ENCODE assay signal across 9 mouse cellular contexts in the genomic region with DNA sequence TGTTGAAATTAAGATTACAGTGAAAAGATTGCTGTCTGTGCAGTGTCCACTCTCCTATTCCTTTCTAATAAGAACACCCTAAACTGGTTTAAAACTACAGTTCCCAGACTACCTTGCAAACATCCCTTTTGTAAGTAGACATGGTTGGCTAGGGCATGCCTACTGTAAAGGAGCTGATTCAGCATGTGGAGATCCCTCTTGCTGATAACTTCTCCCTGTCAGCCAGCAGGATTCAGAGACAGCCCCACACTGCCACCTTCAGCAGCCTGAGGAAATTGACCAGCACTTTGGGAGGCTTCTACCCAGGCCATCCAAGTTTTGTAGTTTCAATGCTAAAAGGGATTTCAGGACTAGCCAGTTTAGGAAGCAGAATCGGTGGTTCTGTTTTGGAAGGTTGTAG. TPM values are rescaled to one million over a fixed set of nuclear protein-coding genes. Genes with fewer than 3 reads are reported as not detected.
DNase-seq lines count a peak whose midpoint lies in the region; ATAC-seq and TF ChIP-seq lines count a peak whose summit lies in the region.
"Had no signal": no experiment of that assay in that cellular context is flagged by ENCODE, and none has a peak within 500 bp of the region (broad histone marks: within the 10 kb centered on the region; RNA-seq: fewer than 3 reads in every experiment).

No protein-coding gene starts in this region.

- no peaks in the 10 kb centered on the region for H3K36me3 ChIP-seq in ES-E14 (ENCODE audit: control insufficient read depth, insufficient read depth, low read length, poor library complexity, severe bottlenecking)
- H3K36me3 ChIP-seq: heart, embryonic 15.5 days had no signal

- no peak overlapping the region for H3K4me3 ChIP-seq in ES-E14 (ENCODE audit: insufficient read depth in 1 of 2, low read depth in 1 of 2, low read length in 2 of 2, poor library complexity in 1 of 2, severe bottlenecking in 1 of 2)
- H3K4me3 ChIP-seq: heart, embryonic 15.5 days had no signal

- peak; percentile 91 for ATAC-seq in granulocyte monocyte progenitor cell, adult 5-6 weeks (replicated peaks; ENCODE audit: poor library complexity, severe bottlenecking)

- H3K4me1 ChIP-seq in ES-E14 (ENCODE audit: control insufficient read depth in 2 of 2, insufficient read depth in 2 of 2, low read length in 2 of 2, poor library complexity in 1 of 2): no peaks in the 10 kb centered on the region
- H3K4me1 ChIP-seq: heart, embryonic 15.5 days had no signal

- DNase-seq in A20 (ENCODE audit: low read depth, low spot score): peak; percentile 44
- DNase-seq in ES-E14 (ENCODE audit: low read depth, low spot score): no peak
- peak; percentile 65 for DNase-seq in cerebellum, adult 9-11 months
- DNase-seq in layer of hippocampus, adult 18-20 months (ENCODE audit: low spot score in 2 of 2): peak; percentile 40 to 61
- peak; percentile 68 for DNase-seq in lung, postnatal 14 days
- DNase-seq in right cerebral cortex, postnatal 4 days: peak; percentile 46
- DNase-seq in T-cell, adult 2 months (ENCODE audit: low spot score): no peak

- H3K9me3 ChIP-seq in ES-E14 (ENCODE audit: control insufficient read depth, insufficient read depth, low read depth, low read length): no peaks in the 10 kb centered on the region
- H3K9me3 ChIP-seq: heart, embryonic 15.5 days had no signal

- H3K27ac ChIP-seq in ES-E14 (ENCODE audit: insufficient read depth, low read depth, low read length, poor library complexity, severe bottlenecking): no peak overlapping the region
- H3K27ac ChIP-seq: heart, embryonic 15.5 days had no signal

- H3K9ac ChIP-seq in ES-E14 (ENCODE audit: insufficient read depth, low read depth, low read length, poor library complexity, severe bottlenecking): no peak overlapping the region
- H3K9ac ChIP-seq: heart, embryonic 15.5 days had no signal

- in situ Hi-C loops in ES-E14 (cut with MboI; ENCODE audit: low sequenced_read_pairs in 2 of 2, unreplicated experiment in 2 of 2): loop anchor here in 1 of 2 experiments (25.0 kb wide), 1 partner anchor 203 kb away; a partner anchor contains a TSS

TF ChIP-seq in ES-E14, 5 proteins besides CTCF, POLR2A, EP300 and RAD21:
- TF ChIP-seq ZC3H11A (IDR thresholded peaks at IDR 0.05; ENCODE audit: borderline replicate concordance, low read depth, low read length) (0 out of 2 replicates have a peak, but pooled peaks have one; percentile 13), CHD2 (IDR thresholded peaks at IDR 0.05; ENCODE audit: low read depth, low read length) (no peak), ZNF384 (IDR thresholded peaks at IDR 0.05; ENCODE audit: low read depth, low read length) (no peak), HCFC1 (IDR thresholded peaks at IDR 0.05; ENCODE audit: borderline replicate concordance, insufficient read depth, low read length) (peak; percentile 81), MAFK (IDR thresholded peaks at IDR 0.05; ENCODE audit: insufficient read depth, low read depth, low read length) (peak; percentile 98)

RNA-seq across cellular contexts. Expression of a gene that starts 7.8 kb away (rescaled TPM):
- total RNA-seq in ES-E14 (2012; rRNA removed): 16.8 and 17.0 TPM in 2 replicates
- 22.6 and 34.9 TPM in 2 replicates for total RNA-seq in granulocyte monocyte progenitor cell, adult 5-6 weeks (2014; fragmentation: Nextera tagmentation)
- 29.1 and 31.3 TPM in 2 replicates for total RNA-seq in granulocyte monocyte progenitor cell, adult 5-6 weeks (2017)
- 10 to 100 TPM; 22.8 to 23.2 TPM for total RNA-seq in layer of hippocampus, adult 18-20 months (2021)

RNA-seq across cellular contexts. Expression of a gene that starts 19.0 kb away (rescaled TPM):
- 3.0 and 4.7 TPM in 2 replicates for total RNA-seq in ES-E14 (2012; rRNA removed)
- total RNA-seq in granulocyte monocyte progenitor cell, adult 5-6 weeks (2014; fragmentation: Nextera tagmentation): 22.4 and 37.3 TPM in 2 replicates
- total RNA-seq in granulocyte monocyte progenitor cell, adult 5-6 weeks (2017): 16.9 and 17.3 TPM in 2 replicates
- total RNA-seq in layer of hippocampus, adult 18-20 months (2021): 10 to 100 TPM; 24.1 to 32.5 TPM

Comparison
In these comparisons a context has a peak if more than half of its experiments do, and no peak if none do; other contexts are left out.
1. DNase-seq: peak in A20 (single experiment), cerebellum, adult 9-11 months (single experiment), layer of hippocampus, adult 18-20 months (2 of 2), lung, postnatal 14 days (single experiment) and right cerebral cortex, postnatal 4 days (single experiment); none in ES-E14 (single experiment) and T-cell, adult 2 months (single experiment).